Mouse (Mus musculus): ENCODE measurements around the gene Grip1. TPM values are rescaled to one million over a fixed set of nuclear protein-coding genes. Genes with fewer than 3 reads are reported as not detected.

Grip1 gene
- polyA plus RNA-seq, 1 experiment from 2014 or later, result 0.55 TPM

DNA sequence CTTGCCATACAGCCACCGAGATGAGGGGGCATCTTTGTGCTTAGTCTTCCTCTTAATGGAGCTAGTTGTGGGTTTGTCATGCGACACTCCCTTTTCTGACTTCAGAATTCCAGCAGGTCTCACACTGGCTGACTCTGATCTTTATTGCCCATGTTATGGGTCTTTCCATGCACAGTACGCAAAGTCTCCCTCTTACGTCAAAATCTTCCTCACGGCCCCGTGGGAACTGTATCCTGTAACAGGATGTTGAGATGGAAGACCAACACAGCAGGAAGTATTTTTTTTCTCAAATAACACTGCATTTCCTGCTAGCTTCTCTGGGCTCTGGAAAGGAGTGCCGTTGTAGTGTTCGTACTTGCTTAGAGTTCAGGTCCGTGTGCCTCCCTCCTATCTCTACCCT, 21.5 kb downstream of the Grip1 start:
- Histone ChIP-seq H3K36me3 (ENCODE audit: control insufficient read depth, insufficient read depth) (no peaks in the 10 kb centered on the region), H3K9ac (ENCODE audit: low read depth, low read length) (no peak overlapping the region), H3K27ac (ENCODE audit: low read length) (no peak overlapping the region), H3K9me3 (replicated peaks; ENCODE audit: control insufficient read depth, low read length) (no peaks in the 10 kb centered on the region), H3K27me3 (ENCODE audit: control insufficient read depth, insufficient read depth, low read depth, low read length) (no peaks in the 10 kb centered on the region), H3K4me1 (ENCODE audit: control insufficient read depth, low read depth, low read length) (no peaks in the 10 kb centered on the region), H3K4me3 (ENCODE audit: low read depth, low read length) (no peak overlapping the region), H3K4me2 (ENCODE audit: low read depth, low read length) (no peak overlapping the region)
- no peak for ATAC-seq (ENCODE audit: low read depth)
- WGBS (ENCODE audit: insufficient replicate concordance), result 30% methylated on average over 9 of the region's 9 CpGs

DNA sequence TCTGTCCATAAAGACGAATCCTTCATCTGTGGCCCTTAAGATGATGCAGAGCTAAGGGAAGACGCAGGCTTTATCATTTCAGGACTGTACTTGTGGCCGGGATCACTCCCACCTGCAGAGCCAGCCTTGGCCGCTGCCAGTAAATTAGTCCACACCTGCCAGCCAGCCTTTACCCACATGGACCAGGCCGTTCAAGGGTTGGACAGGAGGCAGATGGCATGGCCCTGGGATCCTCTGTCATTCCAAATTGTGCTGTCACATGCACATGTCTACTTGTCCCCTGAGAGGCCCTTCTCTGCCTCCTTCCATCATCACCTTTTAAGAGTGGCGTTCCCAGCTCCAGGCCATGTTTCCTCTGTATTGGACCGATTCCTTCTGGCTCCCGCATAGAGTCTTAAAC, 24.0 kb downstream of the Grip1 start:
- Histone ChIP-seq H3K9ac (ENCODE audit: low read depth, low read length) (no peak overlapping the region), H3K36me3 (ENCODE audit: control insufficient read depth, insufficient read depth) (no peaks in the 10 kb centered on the region), H3K27me3 (ENCODE audit: control insufficient read depth, insufficient read depth, low read depth, low read length) (no peaks in the 10 kb centered on the region), H3K9me3 (replicated peaks; ENCODE audit: control insufficient read depth, low read length) (no peaks in the 10 kb centered on the region), H3K4me2 (ENCODE audit: low read depth, low read length) (no peak overlapping the region), H3K4me1 (ENCODE audit: control insufficient read depth, low read depth, low read length) (no peaks in the 10 kb centered on the region), H3K4me3 (ENCODE audit: low read depth, low read length) (no peak overlapping the region), H3K27ac (ENCODE audit: low read length) (no peak overlapping the region)
- 71% methylated on average over 8 of the region's 8 CpGs for WGBS (ENCODE audit: insufficient replicate concordance)
- ATAC-seq (ENCODE audit: low read depth), result no peak

DNA sequence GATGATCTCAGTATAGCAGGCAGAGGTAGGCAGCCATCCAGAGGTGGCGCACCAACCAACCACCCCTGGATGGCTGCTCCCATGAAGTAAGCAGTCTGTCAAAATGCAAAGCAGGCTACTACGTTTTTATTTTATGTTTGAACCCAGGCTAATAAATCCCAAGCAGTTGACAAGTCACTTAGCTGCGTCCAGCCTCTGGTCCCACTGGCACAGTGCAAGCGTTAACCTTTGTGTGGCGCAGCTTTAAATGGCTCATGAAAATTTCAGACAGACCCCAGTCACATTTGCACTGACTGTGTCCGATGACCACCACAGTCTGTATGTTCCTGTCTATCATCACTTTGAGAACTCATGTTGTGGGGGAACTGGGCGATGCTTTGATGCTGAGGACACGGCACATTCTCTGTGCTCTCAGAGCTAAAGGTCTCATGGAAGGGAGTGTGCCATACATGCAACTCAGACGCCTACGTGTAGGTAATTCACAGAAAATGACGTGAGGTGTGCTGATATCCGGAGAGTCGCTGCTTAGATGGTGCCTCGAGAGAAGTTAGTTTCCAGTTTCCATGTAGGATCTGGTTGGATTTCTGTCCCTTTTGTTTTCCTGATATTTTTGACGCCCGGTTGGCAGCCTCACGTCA, 29.6 kb downstream of the Grip1 start:
- 67% methylated on average over 17 of the region's 17 CpGs for WGBS (ENCODE audit: insufficient replicate concordance)
- Histone ChIP-seq H3K4me1 (ENCODE audit: control insufficient read depth, low read depth, low read length) (no peaks in the 10 kb centered on the region), H3K36me3 (ENCODE audit: control insufficient read depth, insufficient read depth) (no peaks in the 10 kb centered on the region), H3K4me3 (ENCODE audit: low read depth, low read length) (no peak overlapping the region), H3K4me2 (ENCODE audit: low read depth, low read length) (no peak overlapping the region), H3K9me3 (replicated peaks; ENCODE audit: control insufficient read depth, low read length) (no peaks in the 10 kb centered on the region), H3K27ac (ENCODE audit: low read length) (no peak overlapping the region), H3K9ac (ENCODE audit: low read depth, low read length) (no peak overlapping the region), H3K27me3 (ENCODE audit: control insufficient read depth, insufficient read depth, low read depth, low read length) (no peaks in the 10 kb centered on the region)
- ATAC-seq (ENCODE audit: low read depth), result no peak

DNA sequence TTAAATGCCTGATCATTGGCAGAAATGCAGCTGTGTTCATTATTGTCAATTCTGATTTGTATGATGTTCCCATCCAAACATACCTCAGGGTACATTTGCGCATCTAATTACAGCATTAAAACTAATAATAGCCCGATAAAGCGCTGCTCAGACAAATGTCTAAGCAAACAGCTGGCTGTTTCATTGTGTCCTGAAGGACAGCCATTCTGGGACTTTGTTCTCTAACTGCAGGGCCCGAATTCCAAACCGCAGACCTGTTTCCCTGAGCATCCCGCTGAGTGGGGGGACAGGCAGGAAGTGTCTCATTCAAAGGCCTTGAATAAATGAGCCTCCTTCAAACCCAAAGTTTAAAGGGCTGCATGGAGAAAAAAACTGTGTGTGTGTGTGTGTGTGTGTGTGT, 30.1 kb downstream of the Grip1 start:
- H3K27ac ChIP-seq (ENCODE audit: low read length), result no peak overlapping the region
- no peak for ATAC-seq (ENCODE audit: low read depth)
- H3K4me1 ChIP-seq (ENCODE audit: control insufficient read depth, low read depth, low read length), result no peaks in the 10 kb centered on the region
- H3K36me3 ChIP-seq (ENCODE audit: control insufficient read depth, insufficient read depth), result no peaks in the 10 kb centered on the region
- 33% methylated on average over 6 of the region's 6 CpGs for WGBS (ENCODE audit: insufficient replicate concordance)
- H3K4me3 ChIP-seq (ENCODE audit: low read depth, low read length), result no peak overlapping the region
- no peak overlapping the region for H3K4me2 ChIP-seq (ENCODE audit: low read depth, low read length)
- no peaks in the 10 kb centered on the region for H3K27me3 ChIP-seq (ENCODE audit: control insufficient read depth, insufficient read depth, low read depth, low read length)
- H3K9me3 ChIP-seq (replicated peaks; ENCODE audit: control insufficient read depth, low read length), result no peaks in the 10 kb centered on the region
- no peak overlapping the region for H3K9ac ChIP-seq (ENCODE audit: low read depth, low read length)

DNA sequence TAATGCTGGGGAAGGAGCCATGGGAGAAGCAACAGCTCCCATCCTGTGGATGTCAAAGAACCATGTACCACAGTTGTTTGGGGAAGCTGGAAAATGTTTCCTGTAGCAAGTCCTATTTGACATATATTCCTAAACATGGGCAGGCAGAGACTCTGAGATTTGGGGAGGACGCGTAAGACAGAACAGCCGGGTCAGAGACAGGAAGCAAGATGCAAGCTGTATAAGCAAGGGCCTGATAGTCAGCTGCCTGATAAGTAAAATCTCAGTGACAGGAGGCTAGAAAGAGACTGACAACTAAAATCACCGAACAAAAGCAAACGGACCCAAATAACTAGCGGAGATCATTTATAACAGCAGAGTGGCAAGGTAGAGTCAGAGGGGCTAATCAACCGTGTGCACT, 33.3 kb downstream of the Grip1 start:
- ATAC-seq (ENCODE audit: low read depth), result no peak
- WGBS (ENCODE audit: insufficient replicate concordance), result 36% methylated on average over 7 of the region's 7 CpGs

DNA sequence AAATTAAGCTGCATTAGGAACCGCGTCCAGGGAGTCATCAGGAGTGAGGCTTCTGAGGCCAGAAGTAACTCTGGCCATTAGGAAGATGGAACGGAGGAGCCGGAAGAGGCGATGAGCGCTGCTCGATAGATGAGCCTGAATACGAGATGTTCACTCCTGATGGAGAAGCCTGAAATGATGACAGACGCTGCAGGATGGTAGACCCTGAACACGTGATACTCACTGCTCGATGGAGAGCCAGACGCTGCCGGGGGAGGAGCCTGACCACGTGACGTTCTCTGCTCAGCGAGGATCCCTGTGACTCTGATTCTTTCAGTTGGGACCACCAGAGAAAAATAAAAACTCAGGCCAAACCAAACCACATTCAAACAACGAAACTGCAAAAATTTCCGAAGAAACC, 37.2 kb downstream of the Grip1 start:
- no peaks in the 10 kb centered on the region for H3K4me1 ChIP-seq (ENCODE audit: control insufficient read depth, low read depth, low read length)
- no peak for ATAC-seq (ENCODE audit: low read depth)
- 77% methylated on average over 18 of the region's 18 CpGs for WGBS (ENCODE audit: insufficient replicate concordance)

More for the DNA sequence above, 33.3 kb downstream of the Grip1 start:
- Histone ChIP-seq H3K4me2 (ENCODE audit: low read depth, low read length) (no peak overlapping the region), H3K27me3 (ENCODE audit: control insufficient read depth, insufficient read depth, low read depth, low read length) (no peaks in the 10 kb centered on the region), H3K36me3 (ENCODE audit: control insufficient read depth, insufficient read depth) (no peaks in the 10 kb centered on the region), H3K27ac (ENCODE audit: low read length) (no peak overlapping the region), H3K4me1 (ENCODE audit: control insufficient read depth, low read depth, low read length) (no peaks in the 10 kb centered on the region), H3K9ac (ENCODE audit: low read depth, low read length) (no peak overlapping the region), H3K4me3 (ENCODE audit: low read depth, low read length) (no peak overlapping the region), H3K9me3 (replicated peaks; ENCODE audit: control insufficient read depth, low read length) (no peaks in the 10 kb centered on the region; the same call in 1 of the 2 replicates)

DNA sequence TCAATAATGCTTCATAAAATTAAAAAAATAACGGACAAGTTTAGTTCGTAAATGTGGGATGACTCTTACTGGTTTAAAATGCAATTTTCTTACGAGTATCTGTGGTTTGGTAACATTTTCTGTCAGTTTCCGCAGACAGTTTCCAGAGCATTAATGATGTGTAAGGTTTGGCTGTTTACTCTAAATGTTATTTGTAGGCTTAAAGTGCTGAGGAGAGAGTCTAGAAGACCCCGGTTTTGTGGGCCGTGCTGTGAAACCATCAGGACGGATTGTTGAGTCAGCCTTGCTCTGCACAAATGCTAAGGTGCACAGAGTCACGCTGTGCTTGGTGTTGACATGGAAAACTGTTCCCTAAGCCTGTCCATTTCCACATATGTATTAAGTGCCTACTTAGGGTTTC, 41.7 kb downstream of the Grip1 start:
- WGBS (ENCODE audit: insufficient replicate concordance), result 72% methylated on average over 8 of the region's 8 CpGs
- no peak overlapping the region for H3K27ac ChIP-seq (ENCODE audit: low read length)
- no peaks in the 10 kb centered on the region for H3K36me3 ChIP-seq (ENCODE audit: control insufficient read depth, insufficient read depth)
- no peaks in the 10 kb centered on the region for H3K27me3 ChIP-seq (ENCODE audit: control insufficient read depth, insufficient read depth, low read depth, low read length)
- no peak for ATAC-seq (ENCODE audit: low read depth)
- H3K4me2 ChIP-seq (ENCODE audit: low read depth, low read length), result no peak overlapping the region
- H3K4me1 ChIP-seq (ENCODE audit: control insufficient read depth, low read depth, low read length), result no peaks in the 10 kb centered on the region
- H3K9me3 ChIP-seq (replicated peaks; ENCODE audit: control insufficient read depth, low read length), result peaks cover 5% of the 10 kb centered on the region
- H3K9ac ChIP-seq (ENCODE audit: low read depth, low read length), result no peak overlapping the region
- H3K4me3 ChIP-seq (ENCODE audit: low read depth, low read length), result no peak overlapping the region

More for the DNA sequence above, 37.2 kb downstream of the Grip1 start:
- no peak overlapping the region for H3K27ac ChIP-seq (ENCODE audit: low read length)
- H3K9ac ChIP-seq (ENCODE audit: low read depth, low read length), result no peak overlapping the region
- no peaks in the 10 kb centered on the region for H3K27me3 ChIP-seq (ENCODE audit: control insufficient read depth, insufficient read depth, low read depth, low read length)
- no peaks in the 10 kb centered on the region; the same call in 1 of the 2 replicates for H3K9me3 ChIP-seq (replicated peaks; ENCODE audit: control insufficient read depth, low read length)
- no peaks in the 10 kb centered on the region for H3K36me3 ChIP-seq (ENCODE audit: control insufficient read depth, insufficient read depth)
- no peak overlapping the region for H3K4me2 ChIP-seq (ENCODE audit: low read depth, low read length)
- no peak overlapping the region for H3K4me3 ChIP-seq (ENCODE audit: low read depth, low read length)

DNA sequence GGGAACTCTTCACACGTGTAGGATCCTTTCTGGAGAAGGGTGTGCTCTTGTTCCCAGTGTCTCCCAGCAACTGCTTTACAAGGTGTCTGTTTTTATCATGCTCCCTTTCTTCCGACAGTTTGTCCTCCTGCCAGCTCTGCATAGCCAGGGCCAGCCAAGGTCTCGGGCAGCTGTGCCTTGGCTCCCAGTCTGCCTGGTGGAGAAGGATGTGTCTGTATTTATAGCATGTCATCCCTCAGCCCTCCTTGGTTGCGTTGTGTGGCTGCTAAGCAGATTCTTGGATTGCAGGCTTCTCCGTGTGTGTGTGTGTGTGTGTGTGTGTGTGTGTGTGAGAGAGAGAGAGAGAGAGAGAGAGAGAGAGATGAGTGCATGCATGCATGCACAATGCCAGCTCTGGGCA, 42.6 kb downstream of the Grip1 start:
- no peak overlapping the region for H3K27ac ChIP-seq (ENCODE audit: low read length)
- no peak for ATAC-seq (ENCODE audit: low read depth)
- WGBS (ENCODE audit: insufficient replicate concordance), result 51% methylated on average over 5 of the region's 5 CpGs
- H3K9ac ChIP-seq (ENCODE audit: low read depth, low read length), result no peak overlapping the region
- H3K4me3 ChIP-seq (ENCODE audit: low read depth, low read length), result no peak overlapping the region
- no peaks in the 10 kb centered on the region for H3K36me3 ChIP-seq (ENCODE audit: control insufficient read depth, insufficient read depth)
- H3K27me3 ChIP-seq (ENCODE audit: control insufficient read depth, insufficient read depth, low read depth, low read length), result no peaks in the 10 kb centered on the region
- H3K9me3 ChIP-seq (replicated peaks; ENCODE audit: control insufficient read depth, low read length), result peaks cover 5% of the 10 kb centered on the region
- no peak overlapping the region for H3K4me2 ChIP-seq (ENCODE audit: low read depth, low read length)
- H3K4me1 ChIP-seq (ENCODE audit: control insufficient read depth, low read depth, low read length), result no peaks in the 10 kb centered on the region

DNA sequence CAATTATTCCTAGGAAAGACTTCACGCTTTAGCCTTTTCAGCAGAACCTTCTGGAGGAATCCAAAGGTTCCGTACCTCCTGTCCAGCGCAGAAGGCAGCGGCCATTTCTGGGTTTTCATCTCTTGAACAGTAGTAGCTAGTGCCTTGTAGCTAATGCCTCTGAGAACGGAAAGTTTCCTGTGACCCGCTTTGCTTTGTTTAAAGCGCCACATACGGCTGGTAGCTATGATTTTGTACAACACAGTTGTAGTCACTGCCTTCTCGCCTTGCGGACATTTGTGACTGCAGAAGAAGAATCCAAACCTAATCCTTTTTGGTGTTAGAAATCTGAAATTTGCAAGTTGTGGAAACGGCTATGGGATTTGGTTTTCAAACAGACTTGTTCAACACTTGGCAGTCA, 68.1 kb downstream of the Grip1 start:
- Histone ChIP-seq H3K27ac (ENCODE audit: low read length) (no peak overlapping the region), H3K36me3 (ENCODE audit: control insufficient read depth, insufficient read depth) (no peaks in the 10 kb centered on the region), H3K27me3 (ENCODE audit: control insufficient read depth, insufficient read depth, low read depth, low read length) (no peaks in the 10 kb centered on the region), H3K9ac (ENCODE audit: low read depth, low read length) (no peak overlapping the region), H3K4me2 (ENCODE audit: low read depth, low read length) (no peak overlapping the region), H3K4me1 (ENCODE audit: control insufficient read depth, low read depth, low read length) (no peaks in the 10 kb centered on the region), H3K4me3 (ENCODE audit: low read depth, low read length) (no peak overlapping the region), H3K9me3 (replicated peaks; ENCODE audit: control insufficient read depth, low read length) (no peaks in the 10 kb centered on the region; the same call in 1 of the 2 replicates)
- 77% methylated on average over 11 of the region's 11 CpGs for WGBS (ENCODE audit: insufficient replicate concordance)
- no peak for ATAC-seq (ENCODE audit: low read depth)

Data from liver, embryonic 16.5 days (tissue).